Mouse (Mus musculus) left cerebral cortex, adult 2 months (tissue): ENCODE measurements around the gene Tln1. TPM values are rescaled to one million over a fixed set of nuclear protein-coding genes. Genes with fewer than 3 reads are reported as not detected.

Experiments used
- DNase-seq, 2 experiments: peaks; one replicate each; pipeline ENCODE4 v3.0.0; 2021 to 2022; ENCODE audit warnings: low spot score in 2 of 2, mixed read lengths in 1 of 2; ENCODE audit errors: extremely low spot score in 1 of 2
- H3K27ac ChIP-seq: fragments of 200-600 bp; 2 replicates; pipeline ENCODE4 v1.8.1; 2022
- H3K4me3 ChIP-seq: fragments of 200-600 bp; 2 replicates; pipeline ENCODE4 v1.8.1; 2022
- CTCF ChIP-seq: fragments of 200-600 bp; IDR thresholded peaks from 2 replicates; pipeline ENCODE4 v1.8.1; 2022; ENCODE audit warnings: antibody characterized with exemption, mild to moderate bottlenecking, moderate library complexity
- intact Hi-C: fragments of 180-260 bp; cut with DNase I; formaldehyde crosslinking; loops from one replicate; pipeline ENCODE4 v1.15.1; 2025
- total RNA-seq, 2 experiments: library from RNA; stranded (reverse); gene quantifications; 2 replicates each; pipeline ENCODE4 v1.2.3; 2021

Tln1 gene
- total RNA-seq, 2 experiments from 2014 or later: 50.7 to 52.2 TPM

GRCm38 (mm10) chr4:43535628-43536027, 26.9 kb downstream of the Tln1 start:
- TF ChIP-seq CTCF: no peak
- intact Hi-C loops: no loop called here

DNA sequence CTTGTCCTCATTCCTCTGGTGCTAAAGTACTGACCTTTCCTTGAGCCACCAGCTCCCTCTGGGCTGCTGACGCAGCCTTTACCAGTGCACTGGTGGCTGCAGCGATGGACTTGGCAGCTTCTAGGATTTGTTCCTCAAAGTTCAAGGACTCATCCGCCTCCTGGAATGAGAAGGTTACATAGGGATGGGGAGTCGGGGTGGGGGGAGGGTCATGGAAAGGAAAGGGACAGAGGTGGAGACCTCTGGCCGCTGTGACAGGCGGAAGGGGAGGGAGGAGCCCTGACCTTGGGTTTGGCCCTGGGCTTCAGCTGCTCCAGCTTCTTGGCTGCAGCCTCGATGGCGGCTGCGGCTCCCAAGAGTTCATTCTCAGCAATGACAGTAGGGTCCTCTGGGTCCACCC, 29.2 kb downstream of the Tln1 start:
- intact Hi-C loops: loop anchor here (5.0 kb wide), 1 partner anchor 44 kb away; the partner anchor contains the start of genes Gba2 and Rgp1
- no peak for DNase-seq

More at GRCm38 (mm10) chr4:43535628-43536027, 26.9 kb downstream of the Tln1 start:
- no peak for DNase-seq
- no peak overlapping the region for H3K27ac ChIP-seq
- H3K4me3 ChIP-seq: no peak overlapping the region

GRCm38 (mm10) chr4:43530581-43530980, 31.9 kb downstream of the Tln1 start:
- DNase-seq: peak; percentile 65 to 80
- intact Hi-C loops: loop anchor here (5.0 kb wide), 1 partner anchor 47 kb away; the partner anchor contains the start of genes Gba2 and Rgp1

More for the DNA sequence above, 29.2 kb downstream of the Tln1 start:
- Histone ChIP-seq H3K4me3 (no peak overlapping the region), H3K27ac (no peak overlapping the region)
- no peak for TF ChIP-seq CTCF

GRCm38 (mm10) chr4:43530081-43530501, 32.4 kb downstream of the Tln1 start:
- intact Hi-C loops: loop anchor here (5.0 kb wide), 1 partner anchor 47 kb away; the partner anchor contains the start of genes Gba2 and Rgp1
- no peak for TF ChIP-seq CTCF
- peak overlapping the region; percentile 11; the same call in 1 of the 2 replicates for H3K27ac ChIP-seq
- H3K4me3 ChIP-seq: no peak overlapping the region
- DNase-seq: no peak

More at GRCm38 (mm10) chr4:43530581-43530980, 31.9 kb downstream of the Tln1 start:
- no peak overlapping the region for H3K27ac ChIP-seq
- TF ChIP-seq CTCF: peak; percentile 90
- H3K4me3 ChIP-seq: no peak overlapping the region

DNA sequence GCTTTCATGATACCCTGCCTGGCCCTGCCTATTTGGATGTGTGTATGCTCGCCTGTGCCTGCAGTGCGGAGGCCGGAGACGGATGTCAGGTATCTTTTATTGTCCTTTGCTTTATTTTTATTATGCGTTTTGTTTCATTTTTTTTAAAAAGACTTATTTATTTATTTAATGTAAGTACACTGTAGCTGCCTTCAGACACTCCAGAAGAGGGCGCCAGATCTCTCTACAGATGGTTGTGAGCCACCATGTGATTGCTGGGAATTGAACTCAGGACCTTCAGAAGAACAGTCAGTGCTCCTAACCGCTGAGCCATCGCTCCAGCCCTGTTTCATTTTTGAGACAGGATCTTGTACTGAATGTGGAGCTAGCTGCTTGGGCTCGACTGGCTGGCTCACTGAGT, 34.0 kb downstream of the Tln1 start:
- no peak overlapping the region for H3K27ac ChIP-seq
- intact Hi-C loops: loop anchor here (5.0 kb wide), 1 partner anchor 36 kb away; the partner anchor contains the start of gene Ccdc107
- TF ChIP-seq CTCF: peak; percentile 19
- H3K4me3 ChIP-seq: no peak overlapping the region
- no peak for DNase-seq

DNA sequence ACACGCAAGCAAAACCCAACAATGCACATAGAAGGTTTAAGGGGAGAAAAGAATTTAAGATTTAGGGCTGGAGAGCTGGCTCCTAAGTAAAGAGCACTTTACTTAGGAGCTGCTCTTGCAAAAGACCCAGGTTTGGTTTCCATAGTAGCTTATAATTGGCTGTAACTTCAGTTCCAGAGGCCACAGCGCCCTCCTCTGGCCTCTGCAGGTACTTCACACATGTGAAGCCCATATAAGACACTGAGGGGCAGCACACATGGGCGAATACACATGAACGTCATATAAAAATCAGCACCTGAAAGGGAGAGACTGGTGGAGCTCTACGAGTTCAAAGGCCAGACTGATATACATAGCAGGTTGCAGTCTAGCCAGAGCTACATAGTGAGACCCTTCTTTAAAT, 34.6 kb downstream of the Tln1 start:
- peak; percentile 35 for TF ChIP-seq CTCF
- H3K27ac ChIP-seq: no peak overlapping the region
- intact Hi-C loops: loop anchor here (5.0 kb wide), 1 partner anchor 36 kb away; the partner anchor contains the start of gene Ccdc107
- DNase-seq: no peak
- no peak overlapping the region for H3K4me3 ChIP-seq

DNA sequence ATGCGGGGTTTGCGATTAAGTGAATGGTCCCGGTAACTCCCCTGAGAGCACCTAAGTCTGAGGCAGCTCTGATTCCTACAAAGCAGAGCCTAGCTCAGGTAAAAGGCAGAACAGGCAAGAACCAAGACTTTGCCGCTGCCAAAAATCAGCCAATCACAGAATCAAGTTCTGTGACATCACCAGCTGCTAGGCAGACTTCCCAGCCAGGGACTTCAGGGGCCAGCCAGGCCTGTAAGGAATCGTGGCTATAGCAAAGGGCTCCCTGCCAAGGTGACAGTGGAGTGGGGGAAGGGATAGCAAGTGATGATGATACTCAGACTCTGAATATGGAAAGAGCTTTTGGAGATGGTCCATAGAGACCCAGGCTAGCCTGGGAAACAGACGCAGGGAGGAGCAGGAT, 42.5 kb downstream of the Tln1 start:
- DNase-seq: peak; percentile 86 to 95
- TF ChIP-seq CTCF: no peak
- H3K4me3 ChIP-seq: peak overlapping the region; percentile 9; the same call in 1 of the 2 replicates
- no peak overlapping the region for H3K27ac ChIP-seq
- intact Hi-C loops: no loop called here

DNA sequence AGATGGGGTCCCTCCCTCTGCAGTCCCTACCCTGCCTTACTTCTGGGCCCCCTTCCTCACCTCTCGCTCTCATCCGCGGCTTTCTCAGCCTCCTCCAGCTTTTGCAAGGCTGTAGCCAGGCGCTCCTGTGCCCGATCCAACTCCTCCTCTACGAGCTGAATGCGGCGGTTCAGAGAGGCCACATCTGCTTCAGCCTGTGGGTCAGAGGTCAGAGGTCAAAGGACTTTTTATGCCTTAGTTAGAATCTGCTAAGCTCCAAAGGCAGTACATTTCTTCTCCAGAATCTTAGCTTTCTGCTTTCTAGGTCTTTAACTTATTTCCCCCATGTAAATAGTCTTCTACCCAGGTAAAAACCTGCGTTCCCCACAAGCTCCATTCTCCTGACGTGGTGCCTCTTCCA, 42.9 kb downstream of the Tln1 start:
- intact Hi-C loops: no loop called here
- peak overlapping the region; percentile 9; the same call in 1 of the 2 replicates for H3K4me3 ChIP-seq
- no peak overlapping the region for H3K27ac ChIP-seq
- TF ChIP-seq CTCF: no peak
- DNase-seq: no peak

- DNase-seq: no peak
- intact Hi-C loops: no loop called here
- H3K27ac ChIP-seq: no peak overlapping the region
- TF ChIP-seq CTCF: no peak
- H3K4me3 ChIP-seq: no peak overlapping the region
These were observed 46.5 kb downstream of the Tln1 start for GRCm38 (mm10) chr4:43515764-43516708.

GRCm38 (mm10) chr4:43513791-43514190, 48.7 kb downstream of the Tln1 start:
- no peak for DNase-seq
- no peak for TF ChIP-seq CTCF
- no peak overlapping the region for H3K27ac ChIP-seq
- intact Hi-C loops: no loop called here
- H3K4me3 ChIP-seq: no peak overlapping the region

GRCm38 (mm10) chr4:43513300-43513699, 49.2 kb downstream of the Tln1 start:
- Histone ChIP-seq H3K27ac (no peak overlapping the region), H3K4me3 (no peak overlapping the region)
- TF ChIP-seq CTCF: no peak
- intact Hi-C loops: no loop called here
- no peak for DNase-seq

- no peak overlapping the region for H3K4me3 ChIP-seq
- no peak for TF ChIP-seq CTCF
- no peak overlapping the region for H3K27ac ChIP-seq
- no peak for DNase-seq
- intact Hi-C loops: no loop called here
These were observed 49.8 kb downstream of the Tln1 start for GRCm38 (mm10) chr4:43512653-43513052.
